15 mouse cellular contexts compared by ENCODE assay signal in the genomic region with DNA sequence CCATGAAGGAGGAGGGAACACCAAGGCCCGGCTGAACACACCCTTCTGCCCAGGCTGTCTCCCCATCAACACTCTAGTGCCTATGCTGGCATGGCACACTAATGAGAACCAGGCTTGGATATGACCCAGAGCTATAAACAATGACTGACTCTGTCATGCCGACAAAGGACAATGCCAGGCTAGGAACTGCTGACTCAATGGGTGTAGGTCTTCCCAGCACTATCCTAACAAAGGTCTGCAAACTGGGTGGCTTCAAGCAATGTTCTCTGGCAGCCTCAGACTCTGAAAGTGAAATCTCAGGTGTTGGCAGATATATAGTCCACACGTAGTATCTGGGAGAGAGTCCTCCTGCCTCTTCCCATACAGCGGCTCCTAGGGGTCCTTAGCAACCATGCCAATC. TPM values are rescaled to one million over a fixed set of nuclear protein-coding genes. Genes with fewer than 3 reads are reported as not detected.
DNase-seq lines count a peak whose midpoint lies in the region; ATAC-seq lines count a peak whose summit lies in the region.
"Had no signal": no experiment of that assay in that cellular context is flagged by ENCODE, and none has a peak within 500 bp of the region (broad histone marks: within the 10 kb centered on the region; RNA-seq: fewer than 3 reads in every experiment).

No protein-coding gene starts in this region.

- intact Hi-C loops in left cerebral cortex, postnatal 14 days (cut with DNase I) = no loop called here

- ATAC-seq in frontal cortex, adult (ENCODE audit: low TSS enrichment) = 0 out of 2 replicates have a peak, but pooled peaks have one; percentile 24
- ATAC-seq: intestine, postnatal 0 days; liver, embryonic 12.5 days; midbrain, embryonic 16.5 days had no signal

- DNase-seq in frontal cortex, postnatal 36 days (ENCODE audit: low spot score in 2 of 2) = no peak
- DNase-seq in left cerebral cortex, adult 11 months (ENCODE audit: low spot score) = peak; percentile 43
- no peak for DNase-seq in left cerebral cortex, postnatal 14 days (ENCODE audit: low spot score in 2 of 2)
- peak; percentile 26 for DNase-seq in fat pad, adult 2 months (ENCODE audit: extremely low read depth, low read depth, low spot score)
- DNase-seq in telencephalon, adult 2 months (ENCODE audit: low read depth, low spot score) = peak; percentile 55
- DNase-seq in thymus, postnatal 36 days = no peak
- DNase-seq: adrenal gland, adult 8-10 months; lung, adult 18-20 months; lung, postnatal 10 days; right cerebral cortex, postnatal 25 days; spleen, adult 18-20 months had no signal

RNA-seq across cellular contexts. Expression of gene Myof, which starts 55.2 kb away (rescaled TPM):
- total RNA-seq in left cerebral cortex, postnatal 14 days (2021) = 1 to 10 TPM; 5.9 to 6.4 TPM

Comparison
In these comparisons a context has a peak if more than half of its experiments do, and no peak if none do; other contexts are left out.
1. DNase-seq: peak in left cerebral cortex, adult 11 months (single experiment), fat pad, adult 2 months (single experiment) and telencephalon, adult 2 months (single experiment); none in frontal cortex, postnatal 36 days (0 of 2), left cerebral cortex, postnatal 14 days (0 of 2) and thymus, postnatal 36 days (0 of 2).